Mouse (Mus musculus) small intestine, adult 2 months (tissue): ENCODE measurements around the gene Pou2f2. TPM values are rescaled to one million over a fixed set of nuclear protein-coding genes. Genes with fewer than 3 reads are reported as not detected.

Experiments used
- H3K27ac ChIP-seq: fragments of 200-500 bp; 2 replicates; pipeline ENCODE4 v1.5.1; 2012; ENCODE audit warnings: low read depth, low read length, control low read depth, inconsistent platforms; ENCODE audit not compliant: insufficient read depth
- H3K27me3 ChIP-seq: fragments of 200-500 bp; 2 replicates; pipeline ENCODE4 v1.6.1; 2012; ENCODE audit warnings: mild to moderate bottlenecking, moderate library complexity, low read length, inconsistent platforms; ENCODE audit not compliant: control insufficient read depth, insufficient read depth
- H3K36me3 ChIP-seq: fragments of 200-500 bp; 2 replicates; pipeline ENCODE4 v1.6.1; 2012; ENCODE audit warnings: mild to moderate bottlenecking, low read length, control low read depth, inconsistent platforms; ENCODE audit not compliant: control insufficient read depth, insufficient read depth
- H3K4me1 ChIP-seq: fragments of 200-500 bp; 2 replicates; pipeline ENCODE4 v1.6.1; 2012; ENCODE audit warnings: low read length, inconsistent platforms, mixed read lengths; ENCODE audit not compliant: control insufficient read depth, insufficient read depth, insufficient read length
- H3K4me3 ChIP-seq: fragments of 200-500 bp; 2 replicates; pipeline ENCODE4 v1.5.1; 2012; ENCODE audit warnings: low read depth, mild to moderate bottlenecking, control low read depth, inconsistent platforms, low read length, moderate library complexity
- CTCF ChIP-seq: fragments of 200-500 bp; IDR thresholded peaks from 2 replicates; pipeline ENCODE4 v1.5.1; 2012; ENCODE audit warnings: low read depth, mild to moderate bottlenecking, control low read depth, inconsistent platforms, low read length, moderate library complexity, mixed read lengths; ENCODE audit not compliant: insufficient replicate concordance, insufficient read length; ENCODE audit errors: extremely low read depth
- POLR2A ChIP-seq: fragments of 200-500 bp; IDR thresholded peaks from 2 replicates; pipeline ENCODE4 v1.6.1; 2012; ENCODE audit warnings: low read depth, mild to moderate bottlenecking, control low read depth, inconsistent platforms, low read length, moderate library complexity
- WGBS: fragments of 180-500 bp; shearing (Covaris S2); methylation state at CpG from one replicate; pipeline ENCODE4 v1.1.7; 2018; 5-methylcytosine and 5-hydroxymethylcytosine counted together
- polyA plus RNA-seq: library from polyadenylated mRNA; depleted of rRNA; stranded (reverse); fragments of >200 nt; gene quantifications from 2 replicates; pipeline ENCODE4 v1.2.3, GENCODE M21; 2012

Gene Pou2f2
- polyA plus RNA-seq, 1 experiment = 6.9 TPM

- Histone ChIP-seq H3K27me3 (no peaks in the 10 kb centered on the region), H3K27ac (peak overlapping the region; percentile 84), H3K4me3 (peak overlapping the region; percentile 40), H3K36me3 (peaks cover 70% of the 10 kb centered on the region), H3K4me1 (peaks cover 48% of the 10 kb centered on the region)
- TF ChIP-seq POLR2A = no peak
- no peak for TF ChIP-seq CTCF
- 40% methylated on average over 16 of the region's 16 CpGs for WGBS
These were observed 26.7 kb upstream of the Pou2f2 start for GRCm38 (mm10) chr7:25206094-25206830.

DNA sequence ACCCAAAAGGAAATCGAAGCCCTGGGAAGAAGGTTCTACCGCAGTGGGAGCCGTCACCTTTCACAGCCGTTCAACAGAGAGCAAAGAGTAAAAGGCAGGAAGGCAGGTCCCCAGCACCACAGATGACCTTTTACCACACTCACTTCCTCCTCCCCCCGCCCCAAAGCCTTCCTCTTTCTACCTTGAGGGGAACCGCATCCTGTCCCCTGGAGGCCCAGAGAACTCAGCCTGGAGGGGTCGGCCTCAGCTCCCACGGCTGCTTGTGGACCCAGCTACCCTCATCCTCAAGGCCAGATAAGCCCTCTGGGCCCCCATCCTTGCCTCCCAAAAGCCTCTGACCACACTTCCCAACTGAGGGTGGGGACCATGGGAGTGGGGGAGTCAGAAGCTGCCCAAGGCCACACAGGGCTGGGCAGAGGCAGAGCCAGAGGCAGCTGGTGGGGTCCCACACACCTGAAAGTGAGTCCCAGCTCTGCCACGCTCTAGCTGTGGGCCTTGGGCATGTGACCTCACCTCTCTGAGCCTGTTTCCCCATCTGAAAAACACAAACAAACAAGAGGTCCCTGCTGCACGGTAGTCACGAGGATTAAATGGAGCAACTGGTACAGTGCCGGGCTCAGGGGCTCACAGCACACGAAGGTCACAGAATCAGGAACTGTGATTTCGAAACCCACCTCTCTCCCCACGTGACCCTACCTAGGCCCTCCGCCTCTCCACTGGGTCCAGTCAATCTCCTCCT, 26.0 kb upstream of the Pou2f2 start:
- 62% methylated on average over 16 of the region's 16 CpGs for WGBS
- no peaks in the 10 kb centered on the region for H3K27me3 ChIP-seq
- peaks cover 48% of the 10 kb centered on the region for H3K4me1 ChIP-seq
- TF ChIP-seq CTCF (no peak), POLR2A (no peak)
- H3K27ac ChIP-seq = peak overlapping the region; percentile 84
- H3K4me3 ChIP-seq = peak overlapping the region; percentile 40
- H3K36me3 ChIP-seq = peaks cover 63% of the 10 kb centered on the region

- Histone ChIP-seq H3K36me3 (peaks cover 52% of the 10 kb centered on the region), H3K27me3 (no peaks in the 10 kb centered on the region), H3K4me1 (peaks cover 34% of the 10 kb centered on the region), H3K27ac (no peak overlapping the region), H3K4me3 (no peak overlapping the region)
- no peak for TF ChIP-seq CTCF
- no peak for TF ChIP-seq POLR2A
- 90% methylated on average over 20 of the region's 20 CpGs for WGBS
These were observed 24.1 kb upstream of the Pou2f2 start for GRCm38 (mm10) chr7:25203624-25204023.

GRCm38 (mm10) chr7:25197384-25198018, 18.0 kb upstream of the Pou2f2 start:
- H3K36me3 ChIP-seq = peaks cover 10% of the 10 kb centered on the region
- TF ChIP-seq POLR2A (no peak), CTCF (no peak)
- WGBS = 22% methylated on average over 10 of the region's 10 CpGs
- H3K27ac ChIP-seq = peak overlapping the region; percentile 8; the same call in 1 of the 2 replicates
- peaks cover 6% of the 10 kb centered on the region; the same call in 1 of the 2 replicates for H3K4me1 ChIP-seq
- H3K27me3 ChIP-seq = no peaks in the 10 kb centered on the region
- H3K4me3 ChIP-seq = no peak overlapping the region

DNA sequence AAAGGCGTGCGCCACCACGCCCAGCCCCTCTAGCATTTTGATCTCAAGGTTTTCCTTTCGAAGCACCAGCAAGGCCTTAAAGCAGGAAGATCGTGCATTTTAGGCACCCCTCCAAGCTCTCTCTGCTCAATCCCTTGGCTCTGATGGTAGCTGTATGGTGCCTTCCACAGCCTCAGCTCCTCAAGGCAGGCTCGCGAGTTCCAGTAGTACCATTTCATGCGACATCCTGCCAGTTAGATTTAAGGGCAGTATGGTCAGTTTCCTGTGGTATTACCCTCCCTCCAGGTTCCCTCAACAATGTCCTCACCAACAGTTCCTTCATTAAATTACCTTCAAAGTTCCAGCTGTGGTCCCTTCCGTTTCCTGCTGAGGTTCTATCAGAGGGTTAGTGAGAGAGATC, 16.6 kb upstream of the Pou2f2 start:
- H3K4me1 ChIP-seq = peaks cover 6% of the 10 kb centered on the region; the same call in 1 of the 2 replicates
- TF ChIP-seq POLR2A = no peak
- no peak overlapping the region for H3K27ac ChIP-seq
- no peak overlapping the region for H3K4me3 ChIP-seq
- H3K27me3 ChIP-seq = no peaks in the 10 kb centered on the region
- H3K36me3 ChIP-seq = no peaks in the 10 kb centered on the region; the same call in 1 of the 2 replicates
- 78% methylated on average over 9 of the region's 9 CpGs for WGBS

DNA sequence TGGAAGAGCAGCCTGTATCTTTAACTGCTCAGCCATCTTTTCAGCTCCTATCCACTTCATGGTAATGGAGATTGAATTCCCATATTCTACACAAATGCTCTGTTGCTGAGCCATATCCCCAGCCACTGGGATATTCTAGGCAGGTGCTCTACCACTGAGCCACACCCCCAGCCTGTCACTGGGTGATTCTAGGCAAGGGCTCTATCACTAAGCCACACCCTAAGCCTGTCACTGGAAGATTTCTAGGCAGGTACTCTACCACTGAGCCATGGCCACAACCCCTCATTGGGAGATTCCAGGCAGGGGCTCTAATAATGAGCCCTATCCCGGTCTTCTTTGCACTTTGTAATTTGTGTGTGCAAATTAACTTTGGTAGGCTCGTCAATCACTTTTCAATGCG, 15.6 kb upstream of the Pou2f2 start:
- no peaks in the 10 kb centered on the region for H3K27me3 ChIP-seq
- H3K36me3 ChIP-seq = no peaks in the 10 kb centered on the region
- TF ChIP-seq CTCF (no peak), POLR2A (no peak)
- WGBS = 82% methylated on average over 3 of the region's 3 CpGs
- H3K27ac ChIP-seq = no peak overlapping the region
- no peak overlapping the region for H3K4me3 ChIP-seq
- peaks cover 6% of the 10 kb centered on the region; the same call in 1 of the 2 replicates for H3K4me1 ChIP-seq

DNA sequence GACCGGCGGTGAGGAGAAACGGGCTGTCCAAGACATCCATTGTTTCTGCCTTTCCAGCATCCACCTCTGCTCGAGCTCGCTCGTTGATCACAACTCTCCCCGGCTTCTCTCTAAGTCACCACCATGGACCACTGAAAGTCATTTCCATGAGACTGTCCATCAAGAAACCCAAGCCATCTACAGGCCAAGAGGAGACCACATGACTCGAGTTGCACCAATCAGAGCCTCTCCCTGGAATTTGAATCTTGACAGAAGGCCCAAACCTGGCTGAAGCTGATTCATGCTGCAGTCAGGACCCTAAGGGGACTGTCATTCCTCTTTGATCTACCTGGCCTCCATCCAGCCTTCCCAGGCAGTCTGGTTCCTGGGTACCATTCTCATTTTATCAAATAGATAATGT, 12.6 kb upstream of the Pou2f2 start:
- WGBS = 73% methylated on average over 8 of the region's 8 CpGs
- Histone ChIP-seq H3K27me3 (no peaks in the 10 kb centered on the region), H3K4me1 (no peaks in the 10 kb centered on the region), H3K36me3 (no peaks in the 10 kb centered on the region), H3K27ac (no peak overlapping the region), H3K4me3 (no peak overlapping the region)
- no peak for TF ChIP-seq POLR2A
- TF ChIP-seq CTCF = no peak
